Mouse (Mus musculus) lung, adult 2 months (tissue): ENCODE measurements around the gene Lrg1. TPM values are rescaled to one million over a fixed set of nuclear protein-coding genes. Genes with fewer than 3 reads are reported as not detected.
A peak's percentile ranks its signal among the peaks of the same experiment; 100 is the strongest.
"Not testable (repeated sequence)": the region's sequence is repeated elsewhere in the genome, so short reads cannot be mapped to it uniquely, and the experiment has no call there.

ENCODE experiments used
- DNase-seq: peaks from one replicate; pipeline ENCODE4 v3.0.0; 2022
- H3K4me1 ChIP-seq: fragments of 200-500 bp; 2 replicates; pipeline ENCODE4 v1.6.1; 2011; ENCODE audit warnings: low read length; ENCODE audit not compliant: control insufficient read depth, insufficient read depth
- H3K4me3 ChIP-seq: fragments of 200-500 bp; replicated peaks from 2 replicates; pipeline ENCODE3; 2011; ENCODE audit warnings: low read depth, mild to moderate bottlenecking, control low read depth, low read length; ENCODE audit errors: extremely low read depth
- CTCF ChIP-seq: fragments of 200-500 bp; IDR thresholded peaks from 2 replicates; pipeline ENCODE4 v1.5.1; 2011; ENCODE audit warnings: mild to moderate bottlenecking, low read length, control low read depth; ENCODE audit not compliant: insufficient read depth
- POLR2A ChIP-seq: fragments of 200-500 bp; IDR thresholded peaks from 2 replicates; pipeline ENCODE4 v1.6.1; 2011; ENCODE audit warnings: low read depth, mild to moderate bottlenecking, control low read depth, low read length, borderline replicate concordance; ENCODE audit errors: extremely low read depth
- WGBS: fragments of 180-500 bp; shearing (Covaris S2); methylation state at CpG from one replicate; pipeline ENCODE4 v1.1.7; 2018; 5-methylcytosine and 5-hydroxymethylcytosine counted together
- polyA plus RNA-seq: library from polyadenylated mRNA; depleted of rRNA; stranded (reverse); fragments of >200 nt; gene quantifications from 2 replicates; pipeline ENCODE4 v1.2.3, GENCODE M21; 2012; rRNA removed

Gene Lrg1
- polyA plus RNA-seq, 1 experiment: 174 TPM

GRCm38 (mm10) chr17:56080781-56081585 lies 40.8 kb downstream of the Lrg1 start:
- 19% methylated on average over 8 of the region's 8 CpGs for WGBS
- Histone ChIP-seq H3K4me1 (peaks cover 7% of the 10 kb centered on the region), H3K4me3 (no peak overlapping the region)
- TF ChIP-seq CTCF: no peak
- no peak for TF ChIP-seq POLR2A
- DNase-seq: no peak

GRCm38 (mm10) chr17:56079921-56080320 lies 41.9 kb downstream of the Lrg1 start:
- WGBS: under 1% methylated on average over 11 of the region's 11 CpGs
- Histone ChIP-seq H3K4me3 (peak overlapping the region; percentile 89), H3K4me1 (peaks cover 10% of the 10 kb centered on the region)
- TF ChIP-seq CTCF (no peak), POLR2A (no peak)
- DNase-seq: peak; percentile 16

- peaks cover 10% of the 10 kb centered on the region for H3K4me1 ChIP-seq
- peak; percentile 99 for DNase-seq
- WGBS: under 1% methylated on average over 61 of the region's 61 CpGs
- TF ChIP-seq CTCF (no peak), POLR2A (peak; percentile 84)
- peak within 1 kb of the TSS; percentile 89 for H3K4me3 ChIP-seq
Observed at GRCm38 (mm10) chr17:56078880-56079795, 42.7 kb downstream of the Lrg1 start, which contains the start of gene Hdgfl2. TSS of gene Hdgfl2 (plus strand) at chr17:56079634.

GRCm38 (mm10) chr17:56078361-56078760 lies 43.4 kb downstream of the Lrg1 start:
- DNase-seq: peak; percentile 16
- H3K4me3 ChIP-seq: not testable (repeated sequence)
- 62% methylated on average over 9 of the region's 9 CpGs for WGBS

GRCm38 (mm10) chr17:56077523-56077922 lies 44.3 kb downstream of the Lrg1 start:
- H3K4me1 ChIP-seq: peaks cover 10% of the 10 kb centered on the region
- H3K4me3 ChIP-seq: no peak overlapping the region
- no peak for DNase-seq
- no peak for TF ChIP-seq CTCF
- TF ChIP-seq POLR2A: no peak
- WGBS: 82% methylated on average over 5 of the region's 5 CpGs

More at GRCm38 (mm10) chr17:56078361-56078760, 43.4 kb downstream of the Lrg1 start:
- H3K4me1 ChIP-seq: peaks cover 10% of the 10 kb centered on the region

GRCm38 (mm10) chr17:56074827-56075208 lies 47.0 kb downstream of the Lrg1 start, which contains the start of gene Ubxn6:
TSS of gene Ubxn6 (minus strand) at chr17:56075028.
- WGBS: under 1% methylated on average over 35 of the region's 35 CpGs
- TF ChIP-seq CTCF (no peak), POLR2A (peak; percentile 17; the same call in 1 of the 2 replicates)

GRCm38 (mm10) chr17:56074097-56074826 lies 47.5 kb downstream of the Lrg1 start:
- Histone ChIP-seq H3K4me3 (peak overlapping the region; percentile 68), H3K4me1 (peaks cover 7% of the 10 kb centered on the region)
- DNase-seq: peak; percentile 79
- 8% methylated on average over 22 of the region's 22 CpGs for WGBS
- TF ChIP-seq POLR2A (no peak), CTCF (no peak)

More at GRCm38 (mm10) chr17:56074827-56075208, 47.0 kb downstream of the Lrg1 start, which contains the start of gene Ubxn6:
- peak; percentile 94 for DNase-seq
- H3K4me1 ChIP-seq: peaks cover 7% of the 10 kb centered on the region
- H3K4me3 ChIP-seq: peak within 1 kb of the TSS; percentile 68

- DNase-seq: no peak
- no peak overlapping the region for H3K4me3 ChIP-seq
- WGBS: 86% methylated on average over 5 of the region's 5 CpGs
- H3K4me1 ChIP-seq: peaks cover 3% of the 10 kb centered on the region; the same call in 1 of the 2 replicates
- TF ChIP-seq POLR2A: no peak
- no peak for TF ChIP-seq CTCF
Observed at GRCm38 (mm10) chr17:56072243-56072642, 49.6 kb downstream of the Lrg1 start.

GRCm38 (mm10) chr17:56071126-56071525 lies 50.7 kb downstream of the Lrg1 start:
- Histone ChIP-seq H3K4me3 (no peak overlapping the region), H3K4me1 (peaks cover 3% of the 10 kb centered on the region; the same call in 1 of the 2 replicates)
- TF ChIP-seq POLR2A (no peak), CTCF (no peak)
- no peak for DNase-seq

Other genes starting within 250 kb of the Lrg1 start
- 0.35 and 0.90 TPM in 2 replicates for gene Zfp119a, start 243.1 kb downstream of the Lrg1 start, polyA plus RNA-seq
- gene Zfp959, start 229.9 kb downstream of the Lrg1 start, polyA plus RNA-seq: 0.96 and 1.2 TPM in 2 replicates
- 0.29 and 0.70 TPM in 2 replicates for gene Zfp119b, start 172.5 kb downstream of the Lrg1 start, polyA plus RNA-seq
- 7.3 and 12.4 TPM in 2 replicates for gene Ebi3, start 169.4 kb downstream of the Lrg1 start, polyA plus RNA-seq
- gene Yju2, start 162.9 kb downstream of the Lrg1 start, polyA plus RNA-seq: 8.8 and 9.5 TPM in 2 replicates
- 1.6 and 1.9 TPM in 2 replicates for gene Shd, start 151.5 kb downstream of the Lrg1 start, polyA plus RNA-seq
- 0.17 and 0.31 TPM in 2 replicates for gene Fsd1, start 135.5 kb downstream of the Lrg1 start, polyA plus RNA-seq
- gene Stap2, start 116.4 kb downstream of the Lrg1 start, polyA plus RNA-seq: 53.4 and 60.4 TPM in 2 replicates
- gene Mpnd, start 116.3 kb downstream of the Lrg1 start, polyA plus RNA-seq: 99.7 and 103 TPM in 2 replicates
- gene Sh3gl1, start 85.4 kb downstream of the Lrg1 start, polyA plus RNA-seq: 72.8 and 74.1 TPM in 2 replicates
- gene Chaf1a, start 81.6 kb downstream of the Lrg1 start, polyA plus RNA-seq: 1.6 and 2.3 TPM in 2 replicates
- gene Ubxn6, start 47.0 kb downstream of the Lrg1 start, polyA plus RNA-seq: 59.3 and 69.3 TPM in 2 replicates
- gene Hdgfl2, start 42.4 kb downstream of the Lrg1 start, polyA plus RNA-seq: 44.8 and 47.2 TPM in 2 replicates
- gene Plin4, start 12.2 kb downstream of the Lrg1 start, polyA plus RNA-seq: 25.2 and 38.9 TPM in 2 replicates
- 5.5 and 8.6 TPM in 2 replicates for gene Plin5, start 4.4 kb downstream of the Lrg1 start, polyA plus RNA-seq
- gene Sema6b, start 18.3 kb upstream of the Lrg1 start, polyA plus RNA-seq: 12.5 and 21.2 TPM in 2 replicates
- gene Tnfaip8l1, start 40.5 kb upstream of the Lrg1 start, polyA plus RNA-seq: 3.5 and 3.6 TPM in 2 replicates
- gene Mydgf, start 61.9 kb upstream of the Lrg1 start, polyA plus RNA-seq: 42.4 and 48.7 TPM in 2 replicates
- 65.8 and 71.9 TPM in 2 replicates for gene Dpp9, start 96.9 kb upstream of the Lrg1 start, polyA plus RNA-seq
- gene Fem1a, start 134.8 kb upstream of the Lrg1 start, polyA plus RNA-seq: 28.2 and 29.4 TPM in 2 replicates
- 17.1 and 18.1 TPM in 2 replicates for gene Ticam1, start 154.8 kb upstream of the Lrg1 start, polyA plus RNA-seq
- 39.4 and 39.6 TPM in 2 replicates for gene Plin3, start 170.9 kb upstream of the Lrg1 start, polyA plus RNA-seq
- gene Arrdc5, start 178.3 kb upstream of the Lrg1 start, polyA plus RNA-seq: not detected in 2 replicates
- 2.6 and 3.2 TPM in 2 replicates for gene Uhrf1, start 181.3 kb upstream of the Lrg1 start, polyA plus RNA-seq
- 39.9 and 46.1 TPM in 2 replicates for gene Kdm4b, start 204.1 kb upstream of the Lrg1 start, polyA plus RNA-seq